Mouse (Mus musculus) forebrain, embryonic 16.5 days (tissue): ENCODE measurements around the gene Spn. TPM values are rescaled to one million over a fixed set of nuclear protein-coding genes. Genes with fewer than 3 reads are reported as not detected.
"Not testable (repeated sequence)": the region's sequence is repeated elsewhere in the genome, so short reads cannot be mapped to it uniquely, and the experiment has no call there.

ENCODE experiments used
- ATAC-seq: fragments of 200-750 bp; cut with Nextera tagmentation; 2 replicates; pipeline ENCODE4 v1.8.0; 2017; ENCODE audit warnings: mild to moderate bottlenecking, moderate library complexity
- H3K27ac ChIP-seq: fragments of 300-500 bp; sonication (generic); 2 replicates; pipeline ENCODE4 v1.5.1; 2014; ENCODE audit warnings: low read length, control low read depth
- H3K27me3 ChIP-seq: fragments of 300-500 bp; sonication (generic); replicated peaks from 2 replicates; pipeline ENCODE4 v1.6.1; 2014; ENCODE audit warnings: low read length; ENCODE audit not compliant: control insufficient read depth, insufficient read depth
- H3K36me3 ChIP-seq: fragments of 300-500 bp; sonication (generic); 2 replicates; pipeline ENCODE4 v1.6.1; 2014; ENCODE audit not compliant: control insufficient read depth, insufficient read depth
- H3K4me1 ChIP-seq: fragments of 300-500 bp; sonication (generic); replicated peaks from 2 replicates; pipeline ENCODE4 v1.6.1; 2014; ENCODE audit warnings: low read length; ENCODE audit not compliant: control insufficient read depth, insufficient read depth
- H3K4me2 ChIP-seq: fragments of 300-500 bp; sonication (generic); 2 replicates; pipeline ENCODE4 v1.6.1; 2014; ENCODE audit warnings: mild to moderate bottlenecking, low read length, control low read depth
- H3K4me3 ChIP-seq: fragments of 300-500 bp; sonication (generic); replicated peaks from 2 replicates; pipeline ENCODE4 v1.5.1; 2014; ENCODE audit warnings: mild to moderate bottlenecking, low read length, control low read depth
- H3K9ac ChIP-seq: fragments of 300-500 bp; sonication (generic); replicated peaks from 2 replicates; pipeline ENCODE4 v1.6.1; 2014; ENCODE audit warnings: low read depth, low read length, control low read depth
- H3K9me3 ChIP-seq: fragments of 300-500 bp; sonication (generic); 2 replicates; pipeline ENCODE4 v1.6.1; 2016; ENCODE audit warnings: low read length; ENCODE audit not compliant: control insufficient read depth
- WGBS: fragments of 180-500 bp; shearing (Covaris S2); extraction: QIAGEN DNeasy Blood & Tissue Kit; methylation state at CpG from one replicate; pipeline ENCODE4 v1.1.7; 2014; 5-methylcytosine and 5-hydroxymethylcytosine counted together
- polyA plus RNA-seq: library from polyadenylated mRNA; unstranded; fragments of >200 nt; fragmentation: Nextera tagmentation; extraction: Ambion mirVana; gene quantifications from 2 replicates; pipeline ENCODE4 v1.2.1, GENCODE M21; 2015

Spn gene
- polyA plus RNA-seq: 0.09 TPM in 1 of 2 replicates, not detected in the other

GRCm38 (mm10) chr7:127137262-127138017, at the start of gene Spn:
Gene Spn (minus strand): TSS chr7:127137823.
- H3K27me3 ChIP-seq: no peaks in the 10 kb centered on the region
- no peak within 1 kb of the TSS for H3K4me2 ChIP-seq
- H3K9me3 ChIP-seq: no peaks in the 10 kb centered on the region
- no peaks in the 10 kb centered on the region for H3K4me1 ChIP-seq
- WGBS: 66% methylated on average over 9 of the region's 9 CpGs
- H3K27ac ChIP-seq: no peak within 1 kb of the TSS
- no peak within 1 kb of the TSS for H3K9ac ChIP-seq
- H3K36me3 ChIP-seq: no peaks in the 10 kb centered on the region
- ATAC-seq: no peak
- H3K4me3 ChIP-seq: no peak within 1 kb of the TSS

GRCm38 (mm10) chr7:127187351-127187750, 49.7 kb upstream of the Spn start:
- H3K4me1 ChIP-seq: no peaks in the 10 kb centered on the region
- no peaks in the 10 kb centered on the region for H3K27me3 ChIP-seq
- H3K4me3 ChIP-seq: no peak overlapping the region
- H3K36me3 ChIP-seq: peaks cover 10% of the 10 kb centered on the region
- H3K4me2 ChIP-seq: no peak overlapping the region
- ATAC-seq: no peak
- no peak overlapping the region for H3K27ac ChIP-seq
- H3K9me3 ChIP-seq: no peaks in the 10 kb centered on the region
- 78% methylated on average over 10 of the region's 10 CpGs for WGBS
- no peak overlapping the region for H3K9ac ChIP-seq

GRCm38 (mm10) chr7:127185601-127186000, 48.0 kb upstream of the Spn start:
- Histone ChIP-seq H3K4me3 (no peak overlapping the region), H3K9ac (no peak overlapping the region), H3K4me2 (no peak overlapping the region), H3K36me3 (no peaks in the 10 kb centered on the region), H3K27ac (no peak overlapping the region), H3K27me3 (no peaks in the 10 kb centered on the region), H3K4me1 (no peaks in the 10 kb centered on the region), H3K9me3 (no peaks in the 10 kb centered on the region)
- 67% methylated on average over 3 of the region's 3 CpGs for WGBS
- no peak for ATAC-seq

GRCm38 (mm10) chr7:127184720-127185119, 47.1 kb upstream of the Spn start:
- H3K27me3 ChIP-seq: no peaks in the 10 kb centered on the region
- no peaks in the 10 kb centered on the region for H3K4me1 ChIP-seq
- no peaks in the 10 kb centered on the region for H3K36me3 ChIP-seq
- no peak overlapping the region for H3K4me2 ChIP-seq
- no peaks in the 10 kb centered on the region for H3K9me3 ChIP-seq
- no peak overlapping the region for H3K9ac ChIP-seq
- no peak for ATAC-seq
- H3K4me3 ChIP-seq: no peak overlapping the region
- H3K27ac ChIP-seq: no peak overlapping the region
- WGBS: no CpG with 5 or more reads among the region's 1 CpGs

- H3K27ac ChIP-seq: no peak overlapping the region
- 79% methylated on average over 6 of the region's 6 CpGs for WGBS
- H3K4me1 ChIP-seq: no peaks in the 10 kb centered on the region
- H3K9me3 ChIP-seq: no peaks in the 10 kb centered on the region
- no peak overlapping the region for H3K4me2 ChIP-seq
- ATAC-seq: no peak
- no peaks in the 10 kb centered on the region for H3K36me3 ChIP-seq
- H3K27me3 ChIP-seq: no peaks in the 10 kb centered on the region
- H3K4me3 ChIP-seq: no peak overlapping the region
- no peak overlapping the region for H3K9ac ChIP-seq
Measured at GRCm38 (mm10) chr7:127183828-127184227, 46.2 kb upstream of the Spn start.

GRCm38 (mm10) chr7:127183345-127183744, 45.7 kb upstream of the Spn start:
- Histone ChIP-seq H3K27ac (no peak overlapping the region), H3K9me3 (no peaks in the 10 kb centered on the region), H3K4me1 (no peaks in the 10 kb centered on the region), H3K27me3 (no peaks in the 10 kb centered on the region), H3K4me2 (no peak overlapping the region), H3K4me3 (no peak overlapping the region), H3K9ac (no peak overlapping the region), H3K36me3 (no peaks in the 10 kb centered on the region)
- no peak for ATAC-seq
- 85% methylated on average over 8 of the region's 8 CpGs for WGBS

GRCm38 (mm10) chr7:127181724-127182123, 44.1 kb upstream of the Spn start:
- not testable (repeated sequence) for H3K4me1 ChIP-seq, H3K27ac ChIP-seq, H3K27me3 ChIP-seq, H3K9ac ChIP-seq, H3K36me3 ChIP-seq, ATAC-seq, H3K9me3 ChIP-seq, H3K4me3 ChIP-seq, H3K4me2 ChIP-seq
- WGBS: 33% methylated on average over 3 of the region's 3 CpGs

GRCm38 (mm10) chr7:127180783-127181182, 43.2 kb upstream of the Spn start:
- WGBS: 72% methylated on average over 2 of the region's 2 CpGs
- ATAC-seq: no peak
- no peak overlapping the region for H3K27ac ChIP-seq
- no peaks in the 10 kb centered on the region for H3K27me3 ChIP-seq
- H3K9ac ChIP-seq: no peak overlapping the region
- no peak overlapping the region for H3K4me2 ChIP-seq
- no peaks in the 10 kb centered on the region for H3K4me1 ChIP-seq
- H3K4me3 ChIP-seq: no peak overlapping the region
- H3K9me3 ChIP-seq: no peaks in the 10 kb centered on the region
- no peaks in the 10 kb centered on the region for H3K36me3 ChIP-seq

GRCm38 (mm10) chr7:127176937-127177336, 39.3 kb upstream of the Spn start:
- Histone ChIP-seq H3K4me2 (no peak overlapping the region), H3K27ac (no peak overlapping the region), H3K9ac (no peak overlapping the region), H3K4me3 (no peak overlapping the region), H3K4me1 (no peaks in the 10 kb centered on the region), H3K9me3 (no peaks in the 10 kb centered on the region), H3K36me3 (no peaks in the 10 kb centered on the region), H3K27me3 (no peaks in the 10 kb centered on the region)
- ATAC-seq: no peak
- WGBS: 67% methylated on average over 4 of the region's 4 CpGs

- Histone ChIP-seq H3K27ac (no peak overlapping the region), H3K27me3 (no peaks in the 10 kb centered on the region), H3K9ac (no peak overlapping the region), H3K4me3 (no peak overlapping the region), H3K4me2 (no peak overlapping the region), H3K9me3 (no peaks in the 10 kb centered on the region), H3K36me3 (no peaks in the 10 kb centered on the region), H3K4me1 (no peaks in the 10 kb centered on the region)
- 91% methylated on average over 5 of the region's 5 CpGs for WGBS
- ATAC-seq: no peak
Measured at GRCm38 (mm10) chr7:127166501-127166900, 28.9 kb upstream of the Spn start.
